Mouse (Mus musculus): ENCODE data around the gene Nat8f3.
"Not testable (repeated sequence)": the region's sequence is repeated elsewhere in the genome, so short reads cannot be mapped to it uniquely, and the experiment has no call there.

The Nat8f3 gene

DNA sequence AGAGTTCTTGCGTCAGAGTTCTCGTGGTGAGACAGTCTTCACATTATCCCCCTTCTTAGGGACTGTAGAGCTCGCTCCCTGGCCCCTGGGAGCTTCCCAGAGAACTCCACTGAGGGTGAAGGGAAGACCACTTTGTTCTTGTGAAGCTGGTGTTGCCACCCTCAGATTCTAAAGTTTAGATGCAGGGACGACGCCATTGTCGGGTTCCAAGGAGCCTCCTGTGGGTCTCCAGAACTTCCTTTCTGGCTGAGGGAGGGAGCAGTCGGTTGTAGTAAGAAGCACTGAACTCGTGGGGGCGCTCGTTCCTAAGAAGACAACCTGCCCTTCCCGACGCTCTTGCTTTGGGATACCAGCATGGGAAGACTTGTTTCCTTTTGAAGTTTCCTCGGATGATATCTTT, at the start of gene Nat8f3:
TSS of gene Nat8f3 (minus strand) at position 223 of the 400 bp plus-strand sequence.
- in situ Hi-C loops (cut with MboI; ENCODE audit: low sequenced_read_pairs), result not testable (repeated sequence)

DNA sequence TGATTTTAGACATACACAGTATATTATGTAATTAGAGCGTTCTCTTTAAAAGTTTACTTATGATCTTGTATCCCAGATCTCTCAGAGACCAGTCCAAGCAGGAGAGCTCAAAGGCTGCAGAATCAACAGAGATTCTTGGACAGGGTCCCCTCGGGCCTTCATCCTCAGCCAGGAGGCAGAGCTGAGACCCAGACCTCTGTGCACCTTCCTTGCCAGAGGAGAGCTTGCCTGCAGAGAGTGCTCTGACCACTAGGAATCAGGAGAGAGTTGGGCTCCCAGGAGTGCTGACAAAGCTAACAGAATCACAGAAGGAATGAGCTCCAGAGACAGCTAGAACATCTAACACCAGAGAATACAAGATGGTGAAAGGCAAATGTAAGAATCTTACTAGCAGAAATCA, 47.8 kb upstream of the Nat8f3 start:
- in situ Hi-C loops (cut with MboI; ENCODE audit: low sequenced_read_pairs), result no loop called here

- in situ Hi-C loops (cut with MboI; ENCODE audit: low sequenced_read_pairs), result not testable (repeated sequence)
These were observed 45.5 kb upstream of the Nat8f3 start for GRCm38 (mm10) chr6:85810942-85811537.

DNA sequence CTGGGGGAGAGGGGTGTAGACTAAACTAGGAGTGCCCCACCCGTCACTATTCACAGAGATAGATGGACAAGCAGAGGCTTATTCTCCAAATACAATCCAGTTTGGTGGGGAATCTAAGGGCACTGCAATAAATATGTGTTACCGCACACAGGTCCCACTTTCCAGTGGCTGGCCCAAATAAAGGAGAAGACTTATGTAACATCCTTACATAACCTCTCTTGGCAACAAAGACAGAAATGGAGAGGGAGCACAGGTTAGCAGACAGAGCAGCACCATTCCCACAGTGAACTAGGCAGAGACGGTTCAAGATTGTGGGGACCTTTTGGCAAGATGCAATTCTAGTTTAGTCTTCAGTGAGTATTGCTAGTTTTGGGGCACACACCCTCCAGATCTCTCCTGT, 45.0 kb upstream of the Nat8f3 start:
- in situ Hi-C loops (cut with MboI; ENCODE audit: low sequenced_read_pairs), result not testable (repeated sequence)

- in situ Hi-C loops (cut with MboI; ENCODE audit: low sequenced_read_pairs), result not testable (repeated sequence)
These were observed 44.2 kb upstream of the Nat8f3 start for GRCm38 (mm10) chr6:85809784-85810183.

DNA sequence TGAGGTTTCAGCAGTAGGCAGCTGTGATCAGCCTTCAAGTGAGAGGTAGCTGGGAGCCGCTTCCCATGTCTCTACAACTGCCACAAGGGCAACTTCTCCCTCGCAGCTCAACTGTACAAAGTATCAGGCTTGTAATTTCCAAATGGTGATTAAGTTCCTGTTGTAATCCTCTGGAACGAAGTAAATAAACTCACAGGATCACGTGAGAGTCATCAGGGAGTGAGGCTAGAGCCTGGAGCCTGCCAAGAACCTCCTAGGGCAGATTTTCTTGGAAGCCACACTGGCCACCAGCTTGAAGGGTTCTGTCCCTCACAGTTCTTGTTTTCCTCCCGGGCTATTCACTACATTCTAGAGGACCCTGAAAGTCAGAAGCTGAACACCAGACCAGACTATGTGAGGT, 37.6 kb upstream of the Nat8f3 start:
- in situ Hi-C loops (cut with MboI; ENCODE audit: low sequenced_read_pairs), result not testable (repeated sequence)

- in situ Hi-C loops (cut with MboI; ENCODE audit: low sequenced_read_pairs), result not testable (repeated sequence)
These were observed 2.2 kb downstream of the Nat8f3 start for GRCm38 (mm10) chr6:85763127-85764070.

GRCm38 (mm10) chr6:85762678-85763077, 2.9 kb downstream of the Nat8f3 start:
- in situ Hi-C loops (cut with MboI; ENCODE audit: low sequenced_read_pairs), result not testable (repeated sequence)

DNA sequence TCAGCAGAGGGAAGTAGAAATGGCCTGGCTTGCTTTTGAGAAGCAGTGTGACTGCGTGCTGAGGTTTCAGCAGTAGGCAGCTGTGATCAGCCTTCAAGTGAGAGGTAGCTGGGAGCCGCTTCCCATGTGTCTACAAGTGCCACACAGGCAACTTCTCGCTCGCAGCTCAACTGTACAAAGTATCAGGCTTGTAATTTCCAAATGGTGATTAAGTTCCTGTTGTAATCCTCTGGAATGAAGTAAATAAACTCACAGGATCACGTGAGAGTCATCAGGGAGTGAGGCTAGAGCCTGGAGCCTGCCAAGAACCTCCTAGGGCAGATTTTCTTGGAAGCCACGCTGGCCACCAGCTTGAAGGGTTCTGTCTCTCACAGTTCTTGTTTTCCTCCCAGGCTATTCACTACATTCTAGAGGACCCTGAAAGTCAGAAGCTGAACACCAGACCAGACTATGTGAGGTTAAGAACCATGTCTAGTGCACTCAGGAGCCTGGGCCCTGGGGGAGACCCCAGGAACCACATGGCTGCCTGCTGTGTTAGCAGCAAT, 9.8 kb downstream of the Nat8f3 start:
- in situ Hi-C loops (cut with MboI; ENCODE audit: low sequenced_read_pairs), result not testable (repeated sequence)

DNA sequence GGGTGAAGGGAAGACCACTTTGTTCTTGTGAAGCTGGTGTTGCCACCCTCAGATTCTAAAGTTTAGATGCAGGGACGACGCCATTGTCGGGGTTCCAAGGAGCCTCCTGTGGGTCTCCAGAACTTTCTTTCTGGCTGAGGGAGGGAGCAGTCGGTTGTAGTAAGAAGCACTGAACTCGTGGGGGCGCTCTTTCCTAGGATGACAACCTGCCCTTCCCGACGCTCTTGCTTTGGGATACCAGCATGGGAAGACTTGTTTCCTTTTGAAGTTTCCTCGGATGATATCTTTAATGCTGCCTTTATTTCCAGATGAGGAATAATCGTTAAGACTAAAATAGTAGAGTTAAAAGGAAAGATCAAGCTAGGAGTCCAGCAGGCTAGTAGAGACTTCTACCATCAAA, 52.4 kb downstream of the Nat8f3 start, which contains the start of gene Nat8f7:
TSS of gene Nat8f7 (minus strand) at position 101 of the 400 bp plus-strand sequence.
- in situ Hi-C loops (cut with MboI; ENCODE audit: low sequenced_read_pairs), result not testable (repeated sequence)

DNA sequence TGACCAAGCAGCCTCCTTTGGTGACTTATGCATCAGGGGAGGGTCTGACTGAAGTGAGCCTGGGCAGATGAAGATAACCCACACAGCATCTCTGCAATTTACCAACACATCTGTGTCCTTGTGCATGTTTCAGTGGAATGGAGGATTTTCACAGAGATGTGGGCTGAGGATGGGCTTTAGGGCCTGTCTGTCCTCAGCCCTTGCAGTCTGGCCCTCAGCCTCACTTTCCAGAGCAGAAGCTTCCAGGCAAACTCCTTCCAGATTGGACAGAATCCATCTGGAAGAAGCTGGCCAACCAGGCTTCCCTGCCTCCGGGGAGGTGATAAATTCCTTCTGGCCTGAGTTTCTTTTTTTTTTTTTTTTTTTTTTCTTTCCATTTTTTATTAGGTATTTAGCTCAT, 55.9 kb downstream of the Nat8f3 start:
- in situ Hi-C loops (cut with MboI; ENCODE audit: low sequenced_read_pairs), result not testable (repeated sequence)

- in situ Hi-C loops (cut with MboI; ENCODE audit: low sequenced_read_pairs), result not testable (repeated sequence)
These were observed 56.3 kb downstream of the Nat8f3 start for GRCm38 (mm10) chr6:85709206-85709605.

- in situ Hi-C loops (cut with MboI; ENCODE audit: low sequenced_read_pairs), result not testable (repeated sequence)
These were observed 63.6 kb downstream of the Nat8f3 start for GRCm38 (mm10) chr6:85701943-85702342.
